Mouse (Mus musculus): ENCODE results near the gene Olfr538. TPM values are rescaled to one million over a fixed set of nuclear protein-coding genes. Genes with fewer than 3 reads are reported as not detected.
"Not testable (repeated sequence)": the region's sequence is repeated elsewhere in the genome, so short reads cannot be mapped to it uniquely, and the experiment has no call there.

Gene Olfr538
- polyA plus RNA-seq (2015; fragmentation: Nextera tagmentation; extraction: Ambion mirVana): not detected in 2 replicates

DNA sequence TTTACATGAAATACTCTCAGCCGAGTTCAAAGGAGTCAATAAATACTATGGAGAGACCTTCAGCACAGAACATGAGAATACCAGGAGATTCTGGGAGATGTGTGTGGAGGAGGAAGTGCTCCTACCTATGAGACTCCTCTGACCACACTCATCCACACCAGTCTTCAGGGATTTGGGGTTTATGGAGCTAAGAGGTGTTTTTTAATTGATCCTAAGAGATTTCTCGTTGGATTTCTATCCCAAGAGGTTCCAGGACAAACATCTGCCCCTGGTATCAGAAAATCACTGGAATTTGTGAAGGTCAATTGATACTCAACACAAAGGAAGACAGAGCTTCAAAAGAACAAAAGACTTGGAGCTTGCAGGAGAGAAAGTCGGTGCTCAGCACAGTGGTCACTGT is at the start of gene Olfr538:
Olfr538 (plus strand) TSS at position 301 of the 400 bp plus-strand sequence.
- Histone ChIP-seq H3K4me3 (replicated peaks) (no peak within 1 kb of the TSS), H3K27ac (no peak within 1 kb of the TSS), H3K4me1 (no peaks in the 10 kb centered on the region), H3K27me3 (no peaks in the 10 kb centered on the region), H3K4me2 (no peak within 1 kb of the TSS), H3K9me3 (replicated peaks) (no peaks in the 10 kb centered on the region), H3K36me3 (no peaks in the 10 kb centered on the region), H3K9ac (no peak within 1 kb of the TSS)
- ATAC-seq (replicated peaks; ENCODE audit: low FRiP score): no peak
- 70% methylated on average over 3 of the region's 3 CpGs for WGBS

GRCm38 (mm10) chr7:140539746-140540145 is 27.9 kb upstream of the Olfr538 start:
- H3K4me3 ChIP-seq (replicated peaks): no peak overlapping the region
- no peaks in the 10 kb centered on the region for H3K4me1 ChIP-seq
- ATAC-seq (replicated peaks; ENCODE audit: low FRiP score): no peak
- H3K27ac ChIP-seq: no peak overlapping the region
- no peak overlapping the region for H3K9ac ChIP-seq
- H3K27me3 ChIP-seq: no peaks in the 10 kb centered on the region
- H3K9me3 ChIP-seq (replicated peaks): no peaks in the 10 kb centered on the region
- no peaks in the 10 kb centered on the region for H3K36me3 ChIP-seq
- no peak overlapping the region for H3K4me2 ChIP-seq
- WGBS: 83% methylated on average over 2 of the region's 2 CpGs

DNA sequence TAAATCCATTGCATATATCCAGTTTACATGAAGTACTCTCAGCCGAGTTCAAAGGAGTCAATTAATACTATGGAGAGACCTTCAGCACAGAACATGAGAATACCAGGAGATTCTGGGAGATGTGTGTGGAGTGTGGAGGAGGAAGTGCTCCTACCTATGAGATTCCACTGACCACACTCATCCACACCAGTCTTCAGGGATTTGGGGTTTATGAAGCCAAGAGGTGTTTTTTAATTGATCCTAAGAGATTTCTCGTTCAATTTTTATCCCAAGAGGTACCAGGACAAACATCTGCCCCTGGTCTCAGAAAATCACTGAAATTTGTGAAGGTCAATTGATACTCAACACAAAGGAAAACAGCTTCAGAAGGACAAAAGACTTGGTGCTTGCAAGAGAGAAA is 33.3 kb downstream of the Olfr538 start, which contains the start of gene Olfr46:
Olfr46 (plus strand) TSS at position 301 of the 400 bp plus-strand sequence.
- not testable (repeated sequence) for H3K4me2 ChIP-seq; H3K27me3 ChIP-seq; H3K27ac ChIP-seq; H3K4me3 ChIP-seq (replicated peaks); H3K9me3 ChIP-seq (replicated peaks); H3K9ac ChIP-seq; ATAC-seq (replicated peaks; ENCODE audit: low FRiP score); H3K4me1 ChIP-seq; H3K36me3 ChIP-seq
- 74% methylated on average over 2 of the region's 2 CpGs for WGBS

Other genes starting within 250 kb of the Olfr538 start
- gene Olfr525, start 247.0 kb upstream of the Olfr538 start, polyA plus RNA-seq (2015; fragmentation: Nextera tagmentation; extraction: Ambion mirVana): not detected in 2 replicates
- not detected in 2 replicates for gene Olfr527, start 233.9 kb upstream of the Olfr538 start, polyA plus RNA-seq (2015; fragmentation: Nextera tagmentation; extraction: Ambion mirVana)
- gene Olfr60, start 206.2 kb upstream of the Olfr538 start, polyA plus RNA-seq (2015; fragmentation: Nextera tagmentation; extraction: Ambion mirVana): not detected in 2 replicates
- gene Olfr530, start 191.6 kb upstream of the Olfr538 start, polyA plus RNA-seq (2015; fragmentation: Nextera tagmentation; extraction: Ambion mirVana): not detected in 2 replicates
- not detected in 2 replicates for gene Olfr531, start 165.0 kb upstream of the Olfr538 start, polyA plus RNA-seq (2015; fragmentation: Nextera tagmentation; extraction: Ambion mirVana)
- not detected in 2 replicates for gene Olfr532, start 146.2 kb upstream of the Olfr538 start, polyA plus RNA-seq (2015; fragmentation: Nextera tagmentation; extraction: Ambion mirVana)
- not detected in 2 replicates for gene Olfr533, start 104.5 kb upstream of the Olfr538 start, polyA plus RNA-seq (2015; fragmentation: Nextera tagmentation; extraction: Ambion mirVana)
- gene Olfr535, start 83.7 kb upstream of the Olfr538 start, polyA plus RNA-seq (2015; fragmentation: Nextera tagmentation; extraction: Ambion mirVana): not detected in 2 replicates
- not detected in 2 replicates for gene Olfr536, start 60.5 kb upstream of the Olfr538 start, polyA plus RNA-seq (2015; fragmentation: Nextera tagmentation; extraction: Ambion mirVana)
- not detected in 2 replicates for gene Olfr46, start 33.4 kb downstream of the Olfr538 start, polyA plus RNA-seq (2015; fragmentation: Nextera tagmentation; extraction: Ambion mirVana)
- gene Olfr61, start 61.1 kb downstream of the Olfr538 start, polyA plus RNA-seq (2015; fragmentation: Nextera tagmentation; extraction: Ambion mirVana): not detected in 2 replicates
- gene Olfr53, start 78.6 kb downstream of the Olfr538 start, polyA plus RNA-seq (2015; fragmentation: Nextera tagmentation; extraction: Ambion mirVana): not detected in 2 replicates
- gene Olfr539, start 92.0 kb downstream of the Olfr538 start, polyA plus RNA-seq (2015; fragmentation: Nextera tagmentation; extraction: Ambion mirVana): not detected in 2 replicates
- gene Olfr45, start 114.1 kb downstream of the Olfr538 start, polyA plus RNA-seq (2015; fragmentation: Nextera tagmentation; extraction: Ambion mirVana): not detected in 2 replicates
- not detected in 2 replicates for gene Olfr541, start 129.4 kb downstream of the Olfr538 start, polyA plus RNA-seq (2015; fragmentation: Nextera tagmentation; extraction: Ambion mirVana)
- 0.42 and 0.49 TPM in 2 replicates for gene Cyp2e1, start 195.9 kb downstream of the Olfr538 start, polyA plus RNA-seq (2015; fragmentation: Nextera tagmentation; extraction: Ambion mirVana)
- 0.10 and 0.22 TPM in 2 replicates for gene Syce1, start 220.0 kb downstream of the Olfr538 start, polyA plus RNA-seq (2015; fragmentation: Nextera tagmentation; extraction: Ambion mirVana)

All from kidney, embryonic 15.5 days (tissue).